Mouse (Mus musculus) limb, embryonic 12.5 days (tissue): ENCODE measurements at regions not wholly inside any gene's neighbourhood (a gene's known extent, or its start where the extent isn't known, plus 50 kb on each side); places are given as distances from the start of the nearest gene placed in this dataset.
"Not testable (repeated sequence)": the region's sequence is repeated elsewhere in the genome, so short reads cannot be mapped to it uniquely, and the experiment has no call there.

Source experiments
- ATAC-seq: fragments of 200-750 bp; cut with Nextera tagmentation; 2 replicates; pipeline ENCODE4 v1.8.0; 2017; ENCODE audit warnings: low read depth, moderate TSS enrichment; ENCODE audit not compliant: insufficient number of reproducible peaks, insufficient read depth, low FRiP score, low TSS enrichment
- H3K27ac ChIP-seq: fragments of 300-500 bp; sonication (generic); 2 replicates; pipeline ENCODE4 v1.5.1; 2016; ENCODE audit warnings: mild to moderate bottlenecking, moderate library complexity
- H3K27me3 ChIP-seq: fragments of 300-500 bp; sonication (generic); 2 replicates; pipeline ENCODE4 v1.6.1; 2016; ENCODE audit warnings: mild to moderate bottlenecking, moderate library complexity
- H3K36me3 ChIP-seq: fragments of 300-500 bp; sonication (generic); 2 replicates; pipeline ENCODE4 v1.6.1; 2016; ENCODE audit warnings: mild to moderate bottlenecking, moderate library complexity
- H3K4me1 ChIP-seq: fragments of 300-500 bp; sonication (generic); replicated peaks from 2 replicates; pipeline ENCODE4 v1.6.1; 2016
- H3K4me2 ChIP-seq: fragments of 300-500 bp; sonication (generic); 2 replicates; pipeline ENCODE4 v1.6.1; 2016; ENCODE audit warnings: mild to moderate bottlenecking, moderate library complexity
- H3K4me3 ChIP-seq: fragments of 300-500 bp; sonication (generic); replicated peaks from 2 replicates; pipeline ENCODE4 v1.5.1; 2016; ENCODE audit warnings: mild to moderate bottlenecking
- H3K9ac ChIP-seq: fragments of 300-500 bp; sonication (generic); replicated peaks from 2 replicates; pipeline ENCODE4 v1.6.1; 2016; ENCODE audit warnings: mild to moderate bottlenecking, moderate library complexity
- H3K9me3 ChIP-seq: fragments of 300-500 bp; sonication (generic); 2 replicates; pipeline ENCODE4 v1.6.1; 2016; ENCODE audit warnings: mild to moderate bottlenecking, moderate library complexity
- WGBS: fragments of 180-500 bp; shearing (Covaris S2); methylation state at CpG from one replicate; pipeline ENCODE4 v1.1.7; 2016; 5-methylcytosine and 5-hydroxymethylcytosine counted together

- not testable (repeated sequence) for H3K4me1 ChIP-seq, H3K9me3 ChIP-seq, H3K9ac ChIP-seq, H3K4me3 ChIP-seq, H3K4me2 ChIP-seq, ATAC-seq, H3K27me3 ChIP-seq, H3K27ac ChIP-seq, H3K36me3 ChIP-seq
- WGBS: 74% methylated on average over 1 of the region's 4 CpGs
Measured at GRCm38 (mm10) chr14:104064199-104064598, 220.0 kb upstream of the Ednrb start.

GRCm38 (mm10) chr14:104053697-104054096 lies 209.5 kb upstream of the Ednrb start:
- no peaks in the 10 kb centered on the region for H3K9me3 ChIP-seq
- H3K27ac ChIP-seq: no peak overlapping the region
- no peaks in the 10 kb centered on the region for H3K4me1 ChIP-seq
- WGBS: 76% methylated on average over 1 of the region's 1 CpGs
- no peaks in the 10 kb centered on the region for H3K27me3 ChIP-seq
- H3K36me3 ChIP-seq: no peaks in the 10 kb centered on the region
- H3K9ac ChIP-seq: no peak overlapping the region
- H3K4me2 ChIP-seq: no peak overlapping the region
- no peak for ATAC-seq
- no peak overlapping the region for H3K4me3 ChIP-seq

GRCm38 (mm10) chr14:104038628-104039325 lies 194.6 kb upstream of the Ednrb start:
- 0 out of 2 replicates have a peak, but pooled peaks cover 3% of the 10 kb centered on the region for H3K27me3 ChIP-seq
- H3K4me3 ChIP-seq: no peak overlapping the region
- peak; percentile 46; the same call in 1 of the 2 replicates for ATAC-seq
- no peaks in the 10 kb centered on the region for H3K36me3 ChIP-seq
- H3K9me3 ChIP-seq: no peaks in the 10 kb centered on the region
- H3K4me1 ChIP-seq: no peaks in the 10 kb centered on the region
- H3K27ac ChIP-seq: no peak overlapping the region
- no peak overlapping the region for H3K9ac ChIP-seq
- no peak overlapping the region for H3K4me2 ChIP-seq
- 10% methylated on average over 13 of the region's 13 CpGs for WGBS

- no peak overlapping the region for H3K27ac ChIP-seq
- peaks cover 12% of the 10 kb centered on the region for H3K4me1 ChIP-seq
- no peak overlapping the region for H3K9ac ChIP-seq
- WGBS: 40% methylated on average over 1 of the region's 1 CpGs
- no peak for ATAC-seq
- no peak overlapping the region for H3K4me3 ChIP-seq
- H3K36me3 ChIP-seq: no peaks in the 10 kb centered on the region
- H3K27me3 ChIP-seq: 0 out of 2 replicates have a peak, but pooled peaks cover 3% of the 10 kb centered on the region
- no peaks in the 10 kb centered on the region for H3K9me3 ChIP-seq
- H3K4me2 ChIP-seq: no peak overlapping the region
Measured at GRCm38 (mm10) chr14:104033606-104034005, 189.4 kb upstream of the Ednrb start.

GRCm38 (mm10) chr14:104030784-104031470 lies 186.7 kb upstream of the Ednrb start:
- Histone ChIP-seq H3K4me1 (peaks cover 12% of the 10 kb centered on the region), H3K4me2 (peak overlapping the region; percentile 19), H3K27ac (no peak overlapping the region), H3K4me3 (no peak overlapping the region), H3K9me3 (no peaks in the 10 kb centered on the region), H3K36me3 (no peaks in the 10 kb centered on the region), H3K27me3 (peaks cover 5% of the 10 kb centered on the region; the same call in 1 of the 2 replicates), H3K9ac (no peak overlapping the region)
- 22% methylated on average over 11 of the region's 11 CpGs for WGBS
- ATAC-seq: peak; percentile 61; the same call in 1 of the 2 replicates

- H3K36me3 ChIP-seq: no peaks in the 10 kb centered on the region
- H3K4me3 ChIP-seq: no peak overlapping the region
- WGBS: 25% methylated on average over 20 of the region's 20 CpGs
- no peak overlapping the region for H3K9ac ChIP-seq
- H3K27me3 ChIP-seq: peaks cover 5% of the 10 kb centered on the region; the same call in 1 of the 2 replicates
- ATAC-seq: no peak
- H3K4me2 ChIP-seq: peak overlapping the region; percentile 15; the same call in 1 of the 2 replicates
- peaks cover 12% of the 10 kb centered on the region for H3K4me1 ChIP-seq
- no peaks in the 10 kb centered on the region for H3K9me3 ChIP-seq
- no peak overlapping the region for H3K27ac ChIP-seq
Measured at GRCm38 (mm10) chr14:104029668-104030530, 185.7 kb upstream of the Ednrb start.

GRCm38 (mm10) chr14:104027900-104028285 lies 183.7 kb upstream of the Ednrb start:
- 90% methylated on average over 8 of the region's 8 CpGs for WGBS
- H3K4me3 ChIP-seq: no peak overlapping the region
- no peak overlapping the region for H3K27ac ChIP-seq
- peaks cover 5% of the 10 kb centered on the region; the same call in 1 of the 2 replicates for H3K27me3 ChIP-seq
- H3K36me3 ChIP-seq: no peaks in the 10 kb centered on the region
- H3K4me1 ChIP-seq: peaks cover 12% of the 10 kb centered on the region
- no peak overlapping the region for H3K9ac ChIP-seq
- no peak for ATAC-seq
- no peaks in the 10 kb centered on the region for H3K9me3 ChIP-seq
- H3K4me2 ChIP-seq: no peak overlapping the region

GRCm38 (mm10) chr14:104027077-104027899 lies 183.1 kb upstream of the Ednrb start:
- Histone ChIP-seq H3K4me2 (no peak overlapping the region), H3K4me1 (peaks cover 12% of the 10 kb centered on the region), H3K9me3 (no peaks in the 10 kb centered on the region), H3K27ac (no peak overlapping the region), H3K4me3 (no peak overlapping the region), H3K9ac (no peak overlapping the region), H3K27me3 (peaks cover 5% of the 10 kb centered on the region; the same call in 1 of the 2 replicates), H3K36me3 (no peaks in the 10 kb centered on the region)
- peak; percentile 56; the same call in 1 of the 2 replicates for ATAC-seq
- 27% methylated on average over 17 of the region's 17 CpGs for WGBS

GRCm38 (mm10) chr14:104008538-104008937 lies 164.3 kb upstream of the Ednrb start:
- H3K27me3 ChIP-seq: no peaks in the 10 kb centered on the region
- no peak overlapping the region for H3K4me2 ChIP-seq
- H3K36me3 ChIP-seq: no peaks in the 10 kb centered on the region
- no peak for ATAC-seq
- 0 out of 2 replicates have a peak, but pooled peaks cover 3% of the 10 kb centered on the region for H3K9me3 ChIP-seq
- no peak overlapping the region for H3K27ac ChIP-seq
- H3K9ac ChIP-seq: no peak overlapping the region
- no peak overlapping the region for H3K4me3 ChIP-seq
- WGBS: 85% methylated on average over 1 of the region's 1 CpGs
- H3K4me1 ChIP-seq: no peaks in the 10 kb centered on the region

- no peak overlapping the region for H3K9ac ChIP-seq
- no peaks in the 10 kb centered on the region for H3K27me3 ChIP-seq
- no peak overlapping the region for H3K27ac ChIP-seq
- H3K36me3 ChIP-seq: no peaks in the 10 kb centered on the region
- H3K9me3 ChIP-seq: 0 out of 2 replicates have a peak, but pooled peaks cover 3% of the 10 kb centered on the region
- H3K4me1 ChIP-seq: no peaks in the 10 kb centered on the region
- H3K4me2 ChIP-seq: no peak overlapping the region
- 88% methylated on average over 4 of the region's 4 CpGs for WGBS
- H3K4me3 ChIP-seq: no peak overlapping the region
- no peak for ATAC-seq
Measured at GRCm38 (mm10) chr14:104006426-104006825, 162.2 kb upstream of the Ednrb start.
